Mouse (Mus musculus) heart, postnatal 25 days (tissue): ENCODE data around the gene Pik3c2g. TPM values are rescaled to one million over a fixed set of nuclear protein-coding genes. Genes with fewer than 3 reads are reported as not detected.
"Not testable (repeated sequence)": the region's sequence is repeated elsewhere in the genome, so short reads cannot be mapped to it uniquely, and the experiment has no call there.

Experiments
- DNase-seq: peaks from one replicate; pipeline ENCODE4 v3.0.0; 2022; ENCODE audit warnings: low spot score
- intact Hi-C: fragments of 180-260 bp; cut with DNase I; formaldehyde crosslinking; loops from one replicate; pipeline ENCODE4 v1.15.1; 2025
- total RNA-seq, 2 experiments: library from RNA; stranded (reverse); gene quantifications; 2 replicates each; pipeline ENCODE4 v1.2.3; 2021

Pik3c2g gene
- total RNA-seq, 2 experiments from 2014 or later: not detected

DNA sequence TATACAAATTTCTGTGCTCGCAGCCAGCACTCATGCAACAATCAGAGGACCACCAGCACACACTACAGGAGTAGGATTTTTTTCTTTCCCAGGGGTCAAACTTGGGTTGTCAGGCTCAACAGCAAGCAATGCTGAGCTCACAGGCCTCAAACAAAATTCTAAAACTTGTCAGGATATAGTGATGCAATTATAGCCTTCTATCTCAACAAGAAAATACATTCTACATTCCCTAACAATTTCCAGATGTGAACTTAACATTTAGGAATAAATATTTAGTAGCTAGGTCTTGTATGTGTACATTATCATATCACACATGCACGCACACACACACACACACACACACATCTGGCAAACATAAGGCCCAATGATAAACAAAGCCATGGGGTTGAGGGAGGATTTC lies 308.6 kb downstream of the Pik3c2g start:
- no peak for DNase-seq

DNA sequence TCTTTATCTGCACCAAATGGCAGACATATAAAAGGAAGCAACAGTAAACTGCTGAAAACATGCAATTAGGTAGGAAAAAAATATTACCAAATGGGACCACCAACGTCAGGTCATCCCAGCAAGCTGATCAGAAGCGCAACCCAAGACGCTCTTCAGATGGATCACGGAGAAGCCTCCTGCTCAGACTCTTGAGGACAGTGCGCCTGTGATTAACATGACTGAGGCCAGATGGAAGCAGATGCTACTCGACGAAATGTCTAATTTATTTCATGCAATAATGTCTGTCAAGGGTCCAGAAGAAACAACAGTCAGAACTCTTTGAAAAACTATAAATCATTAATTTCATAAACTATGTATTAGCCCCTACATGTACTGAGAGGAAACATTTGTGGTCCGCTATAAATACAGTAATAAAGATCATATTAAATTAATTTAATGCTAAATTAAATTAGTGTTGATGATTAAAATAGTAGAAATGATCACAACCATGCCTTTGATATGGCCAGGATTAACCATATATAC lies 312.7 kb downstream of the Pik3c2g start:
- no peak for DNase-seq
- intact Hi-C loops: no loop called here

More for the DNA sequence above, 308.6 kb downstream of the Pik3c2g start:
- intact Hi-C loops: no loop called here

DNA sequence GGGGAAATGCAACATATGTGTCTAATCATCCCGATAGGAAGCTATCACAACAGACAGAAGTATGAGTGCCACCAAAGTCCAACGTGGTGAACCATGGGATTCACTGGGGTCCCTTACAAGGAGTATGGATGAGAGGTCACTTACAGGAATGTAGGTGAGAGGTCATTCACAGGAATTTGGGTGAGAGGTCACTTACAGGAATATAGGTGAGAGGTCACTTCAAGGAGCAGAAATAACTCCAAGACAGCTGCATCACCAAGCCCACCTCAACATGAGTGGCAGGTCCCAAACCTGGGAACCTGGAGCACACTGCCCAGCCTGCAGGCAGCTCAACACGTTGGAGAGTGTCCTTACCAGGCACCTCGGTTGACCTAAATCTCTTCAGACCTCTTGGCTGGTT lies 314.8 kb downstream of the Pik3c2g start:
- intact Hi-C loops: no loop called here
- no peak for DNase-seq

DNA sequence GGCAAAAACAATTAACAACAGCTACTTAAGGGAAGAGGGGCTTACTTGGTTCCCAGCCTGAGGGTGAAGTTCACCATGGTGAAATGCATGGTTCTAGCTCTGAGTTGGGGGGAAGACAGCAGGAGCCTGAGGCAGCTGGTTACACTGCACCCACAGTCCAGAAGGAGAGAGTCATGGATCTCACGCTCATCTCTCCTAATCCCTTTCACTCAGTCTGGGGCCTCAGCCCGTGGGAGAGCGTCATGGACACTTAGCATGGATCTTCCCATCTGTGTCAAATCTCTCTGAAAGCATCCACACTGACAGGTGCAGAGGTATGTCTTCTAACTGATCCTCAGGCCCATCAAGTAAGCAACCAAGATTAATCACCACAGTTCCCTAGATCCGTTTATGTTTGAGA lies 320.1 kb downstream of the Pik3c2g start:
- DNase-seq: no peak
- intact Hi-C loops: no loop called here

DNA sequence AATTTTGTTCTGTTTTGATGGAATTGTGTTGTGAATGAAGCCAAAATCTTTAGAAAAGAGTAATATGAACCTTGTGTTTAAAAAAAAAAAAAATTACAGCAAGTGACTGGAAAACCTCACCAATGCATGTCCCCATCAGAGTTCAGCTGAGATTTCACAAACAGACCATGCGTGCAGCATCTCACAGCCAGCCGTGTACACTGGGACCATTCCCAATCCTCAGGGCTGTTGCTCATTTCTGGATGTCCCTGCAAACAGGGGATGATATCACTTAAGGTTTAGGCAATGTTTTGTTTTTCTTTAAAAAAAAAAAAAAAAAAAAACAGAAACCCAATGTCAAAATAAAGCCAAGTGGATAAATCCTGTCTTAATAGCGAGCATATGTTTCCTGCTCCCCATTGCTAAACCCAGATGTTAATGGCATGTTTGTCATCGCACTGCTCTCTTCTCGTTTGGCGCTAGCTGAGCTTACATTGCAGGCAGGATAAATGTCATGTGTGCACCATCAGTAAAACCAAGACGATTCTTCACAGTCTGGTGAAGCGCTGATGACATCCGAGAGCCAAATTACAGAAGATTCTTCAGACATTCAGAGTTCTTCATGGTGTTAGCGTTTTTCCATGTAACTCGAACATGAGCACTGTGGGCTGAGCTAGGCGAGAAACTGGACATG lies 322.1 kb downstream of the Pik3c2g start:
- DNase-seq: peak; percentile 31
- intact Hi-C loops: no loop called here

DNA sequence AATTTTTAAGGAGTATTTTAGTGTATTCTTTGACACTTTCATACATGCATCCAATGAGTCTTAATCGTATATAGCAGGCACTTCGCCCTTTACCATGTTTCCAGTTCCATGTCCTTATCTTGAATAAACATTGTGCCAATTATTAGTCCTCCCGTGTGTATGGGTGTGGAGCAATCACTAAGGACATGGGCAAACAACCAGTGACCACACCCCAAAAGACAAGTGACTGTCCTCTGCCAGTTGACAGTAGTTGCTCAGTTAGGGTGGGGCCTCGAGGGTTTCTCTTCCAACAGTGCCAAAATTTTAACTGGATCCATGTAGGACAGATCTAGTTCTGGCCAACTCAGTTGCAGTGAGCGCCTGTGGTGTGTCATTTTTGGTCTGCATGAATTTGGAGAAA lies 341.7 kb downstream of the Pik3c2g start:
- intact Hi-C loops: no loop called here
- no peak for DNase-seq

DNA sequence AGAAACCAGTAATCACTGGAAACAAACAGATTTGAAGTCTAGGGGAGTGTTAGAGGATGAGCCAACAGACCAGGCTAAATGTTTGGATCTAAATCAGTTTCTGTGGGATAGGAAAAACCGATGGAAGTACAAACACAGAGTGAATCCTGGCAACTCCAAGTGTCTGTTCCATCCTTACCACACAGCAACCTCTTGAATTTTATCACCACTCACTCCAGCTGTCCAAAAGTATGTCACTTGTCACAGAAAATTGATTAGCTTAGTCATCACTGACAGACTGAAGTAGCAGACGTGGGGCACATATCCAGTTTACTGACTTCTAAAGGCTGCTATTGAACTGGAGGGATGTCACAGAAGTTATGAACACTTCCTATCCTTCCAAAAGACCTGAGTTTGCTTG lies 347.8 kb downstream of the Pik3c2g start:
- no peak for DNase-seq
- intact Hi-C loops: no loop called here

DNA sequence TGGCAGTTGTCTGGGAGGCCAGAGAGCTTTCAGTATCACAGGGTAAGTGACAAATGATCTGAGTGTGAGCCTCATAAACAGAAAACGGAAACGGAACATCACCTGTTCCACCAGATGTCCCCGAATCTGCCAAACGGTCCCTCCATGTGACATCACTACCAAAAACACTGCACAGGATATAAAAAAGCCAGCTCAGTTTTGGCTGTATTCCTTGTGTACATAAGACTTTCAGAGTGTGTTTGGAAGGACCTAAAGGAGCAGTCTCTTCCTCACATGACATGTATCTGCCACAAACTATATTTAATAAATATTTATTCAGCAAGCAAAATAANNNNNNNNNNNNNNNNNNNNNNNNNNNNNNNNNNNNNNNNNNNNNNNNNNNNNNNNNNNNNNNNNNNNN lies 350.6 kb downstream of the Pik3c2g start:
- intact Hi-C loops, DNase-seq: not testable (repeated sequence)

DNA sequence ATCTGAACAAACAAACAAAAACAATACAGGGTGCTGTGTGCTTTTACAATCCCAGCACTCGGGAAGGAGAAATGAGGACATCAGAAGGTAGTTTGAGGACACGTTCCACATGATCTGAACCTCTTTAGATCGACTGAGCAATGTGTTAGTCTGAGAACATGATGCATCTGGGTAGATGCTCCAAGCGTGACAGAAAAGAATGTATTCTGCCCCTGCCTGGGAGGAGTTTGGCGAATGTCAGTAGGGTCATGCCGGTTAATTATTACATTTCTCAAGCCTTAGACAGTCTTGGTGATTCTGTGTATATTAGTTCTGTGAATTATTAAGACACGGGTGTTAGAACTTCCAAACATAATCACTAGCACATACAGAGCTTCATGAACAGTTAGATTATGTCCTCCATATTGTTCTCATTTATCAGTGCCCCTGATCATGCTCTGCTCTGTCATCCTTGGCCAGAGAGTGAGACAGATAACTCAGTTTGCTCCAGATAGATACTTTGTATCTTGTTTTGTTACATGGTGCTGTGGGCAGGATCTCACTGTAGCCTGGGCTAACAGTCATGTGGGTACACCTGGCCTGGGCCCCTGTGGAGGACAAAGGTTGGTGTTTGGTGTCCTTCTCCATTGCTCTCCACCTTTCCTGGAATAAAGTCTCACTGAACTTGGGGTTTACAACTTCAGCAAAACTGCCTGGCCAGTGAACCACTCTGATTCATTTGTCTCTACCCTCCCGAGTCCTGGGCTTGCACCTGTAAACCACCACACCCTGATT lies 360.3 kb downstream of the Pik3c2g start:
- DNase-seq: no peak

DNA sequence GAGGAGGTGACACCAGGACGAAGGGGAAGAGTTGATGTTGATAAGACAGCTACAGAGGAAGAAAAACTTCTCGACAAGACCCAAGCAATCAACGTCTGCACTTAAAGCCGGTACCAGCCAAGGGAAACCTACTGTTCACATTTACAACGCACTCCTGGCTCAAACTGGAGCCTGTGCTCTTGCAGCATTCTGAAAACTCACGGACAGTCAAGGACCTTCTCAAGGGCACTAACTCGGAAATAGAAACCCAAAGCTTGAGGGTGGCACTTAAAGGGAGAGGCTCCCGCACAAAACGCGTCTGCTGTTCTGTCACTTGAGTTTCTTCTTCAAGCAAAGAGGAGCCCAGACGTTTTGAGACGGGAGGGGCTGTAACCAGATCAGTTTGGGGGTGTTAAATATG lies 366.6 kb downstream of the Pik3c2g start:
- DNase-seq: no peak
- intact Hi-C loops: no loop called here

More for the DNA sequence above, 360.3 kb downstream of the Pik3c2g start:
- intact Hi-C loops: no loop called here

DNA sequence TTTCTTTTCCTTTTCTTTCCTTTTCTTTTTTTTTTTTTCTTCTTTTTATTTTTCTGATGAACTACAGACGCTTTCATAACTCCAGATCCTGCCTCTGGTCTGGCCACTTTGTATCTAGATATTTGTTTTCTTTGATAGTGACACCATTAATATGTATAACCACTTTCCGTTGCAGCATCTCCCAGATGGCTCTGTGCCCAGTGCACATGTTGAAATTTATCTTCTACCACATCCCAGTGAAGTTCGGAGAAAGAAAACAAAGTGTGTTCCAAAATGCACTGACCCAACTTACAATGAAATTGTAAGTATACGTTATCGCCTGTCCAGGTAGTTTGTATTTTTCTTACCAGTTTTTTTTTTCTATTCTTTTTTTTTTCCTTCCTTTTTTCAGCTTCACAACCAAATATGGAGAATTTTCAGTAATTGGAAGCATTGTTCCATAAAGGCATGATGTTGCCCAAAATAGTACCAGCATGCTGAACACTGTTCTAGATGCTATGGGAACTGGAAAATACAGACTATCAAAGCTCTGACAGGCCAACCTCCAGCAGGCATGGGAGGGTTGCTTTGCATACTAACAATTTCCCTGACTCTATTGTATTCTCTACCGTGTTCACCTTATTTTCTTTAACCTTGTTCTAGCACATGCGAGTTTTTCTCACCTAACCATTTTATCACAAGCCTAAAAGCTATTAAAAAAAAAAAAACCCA lies 370.7 kb downstream of the Pik3c2g start:
- intact Hi-C loops: no loop called here
- no peak for DNase-seq

DNA sequence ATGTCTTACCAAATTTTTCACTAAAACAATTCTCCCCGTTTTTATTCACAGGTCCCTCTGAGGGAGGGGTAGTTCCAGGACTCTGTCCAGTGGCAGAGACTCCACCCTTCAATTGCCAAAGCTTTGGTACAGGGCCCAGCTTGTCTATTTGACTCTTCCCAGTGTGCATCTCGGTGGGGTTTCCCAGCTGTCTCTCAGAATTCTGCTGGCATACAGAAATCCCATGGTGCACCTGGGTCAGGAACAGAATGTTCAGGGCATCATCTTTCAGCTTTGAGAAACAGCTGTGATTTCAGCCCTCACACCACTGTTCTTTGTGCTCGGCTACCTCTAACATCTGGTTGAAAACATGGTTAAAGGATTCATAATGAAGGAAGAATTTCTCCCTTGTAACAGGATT lies 376.8 kb downstream of the Pik3c2g start:
- DNase-seq: peak; percentile 5
- intact Hi-C loops: no loop called here

DNA sequence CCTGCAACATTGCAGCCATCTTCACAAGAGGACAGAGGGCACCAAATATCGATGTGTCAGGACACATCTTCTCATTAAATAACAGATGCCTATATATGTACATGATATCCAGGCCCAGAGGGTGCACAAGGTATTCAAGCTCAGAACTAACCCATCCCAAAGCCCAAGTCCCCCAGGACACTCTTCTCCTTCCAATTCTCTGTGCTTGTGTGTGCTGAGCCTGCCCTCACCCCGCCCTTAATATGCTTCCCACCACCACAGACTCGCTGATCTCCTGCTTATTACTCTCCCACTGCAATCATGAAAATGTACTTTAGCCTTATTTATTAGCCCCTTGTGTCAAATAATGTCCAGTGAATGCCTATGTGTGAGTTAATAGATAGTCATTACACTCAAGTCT lies 377.9 kb downstream of the Pik3c2g start:
- intact Hi-C loops: no loop called here
- DNase-seq: no peak

DNA sequence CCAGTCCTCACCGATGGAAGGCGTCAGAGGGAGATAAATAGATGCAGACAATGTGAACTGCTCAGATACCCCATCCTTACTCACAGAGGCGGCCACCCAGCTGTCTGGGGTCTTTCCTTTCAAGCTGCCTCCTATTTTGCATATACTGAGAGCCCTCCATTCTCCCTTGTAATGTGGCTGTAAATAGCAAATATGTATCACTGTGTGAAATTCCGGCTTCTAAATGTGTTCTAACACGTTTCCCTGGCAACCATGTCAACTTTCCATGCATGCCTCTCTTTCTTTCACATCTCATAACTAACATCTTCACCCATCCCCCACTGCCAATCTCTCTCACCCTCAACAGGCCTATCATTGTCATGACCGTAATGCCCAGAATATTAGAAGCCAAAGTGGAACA lies 379.7 kb downstream of the Pik3c2g start:
- intact Hi-C loops: no loop called here
- DNase-seq: no peak

DNA sequence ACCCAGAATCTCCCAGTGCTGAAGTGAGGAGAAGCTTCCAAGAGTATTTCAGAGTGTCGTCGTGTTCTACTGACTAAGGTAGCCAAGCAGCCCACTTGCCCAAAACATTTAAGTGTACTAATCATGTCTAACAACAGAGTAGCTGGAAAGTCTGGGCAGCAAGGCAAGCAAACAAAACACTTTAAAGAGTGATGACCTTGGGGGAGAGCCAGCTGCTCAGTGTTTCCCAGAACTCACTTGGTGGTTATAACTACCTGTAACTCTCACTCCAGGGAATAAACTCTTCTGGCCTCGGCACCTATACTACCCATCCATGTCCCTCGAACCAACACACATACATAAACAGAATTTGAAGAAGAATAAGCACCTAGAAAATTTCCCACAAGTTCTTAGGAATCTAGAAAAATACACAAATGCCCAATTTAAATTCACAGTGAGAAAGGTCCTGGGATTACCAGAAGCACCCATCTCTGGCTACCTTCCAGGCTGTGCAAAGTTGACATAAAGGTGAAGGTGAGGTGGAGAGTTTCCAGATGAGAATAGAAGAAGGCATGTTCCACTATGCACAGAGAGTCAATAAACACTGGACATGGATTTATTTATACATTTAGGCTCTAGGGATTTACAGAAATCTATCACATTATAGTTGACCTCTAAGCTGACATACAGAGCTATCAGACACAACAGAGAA lies 384.7 kb downstream of the Pik3c2g start:
- no peak for DNase-seq
- intact Hi-C loops: no loop called here

DNA sequence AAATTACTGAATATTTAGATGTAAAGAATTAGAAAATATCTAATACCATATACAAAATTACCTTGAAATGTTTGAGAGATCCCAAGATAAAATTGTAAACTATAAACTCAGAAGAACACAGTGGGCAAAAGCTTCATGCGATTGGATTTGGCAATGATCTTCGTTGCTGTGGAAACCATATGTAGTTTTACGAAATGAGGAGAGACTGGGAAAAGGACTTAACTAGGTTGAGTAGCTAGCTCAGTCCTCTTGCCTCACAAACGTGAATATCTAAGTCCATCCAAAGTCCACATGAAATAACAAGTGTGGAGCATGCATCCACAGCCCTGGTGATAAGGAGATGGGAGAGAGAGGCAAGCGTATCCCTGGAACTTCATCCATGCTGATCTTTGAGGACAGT lies 387.6 kb downstream of the Pik3c2g start:
- intact Hi-C loops: no loop called here
- DNase-seq: no peak

DNA sequence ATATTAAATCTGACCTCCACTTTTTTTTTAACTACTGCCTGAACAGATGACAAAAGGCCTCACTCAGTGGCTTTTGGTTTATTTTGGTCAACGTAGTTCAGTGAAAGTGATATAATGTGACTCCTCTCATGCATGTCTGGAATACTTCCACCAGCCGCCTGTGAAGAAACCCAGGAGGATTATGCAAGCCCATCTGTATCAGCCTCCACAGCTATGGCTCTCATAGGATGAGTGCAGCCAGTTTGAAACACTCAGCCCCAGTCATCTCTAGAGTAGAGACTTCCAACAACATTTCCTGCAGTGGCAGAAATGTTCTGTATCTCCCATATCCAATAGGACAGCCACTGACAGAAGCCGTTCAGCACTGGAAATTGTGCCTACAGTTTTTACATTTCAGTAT lies 391.1 kb downstream of the Pik3c2g start:
- DNase-seq: no peak
- intact Hi-C loops: no loop called here

DNA sequence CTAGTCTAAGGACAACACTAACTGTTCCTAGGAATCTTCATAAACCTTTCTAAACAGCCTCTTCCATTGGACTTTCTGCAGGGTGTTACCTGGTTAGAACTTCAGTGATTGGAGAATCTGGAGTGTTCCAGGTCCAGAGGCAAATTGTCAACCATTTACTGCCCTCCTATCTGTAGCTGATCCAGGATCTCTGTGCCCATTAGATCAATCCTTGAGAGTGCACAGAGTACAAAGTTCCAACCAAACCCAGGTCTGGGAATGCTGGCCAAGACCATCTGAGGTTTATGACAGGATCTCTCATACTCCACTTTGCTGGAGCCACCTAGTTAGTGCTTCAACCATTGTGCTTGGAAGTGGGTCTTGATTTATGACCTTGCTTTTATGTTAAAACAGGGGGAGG lies 394.0 kb downstream of the Pik3c2g start:
- DNase-seq: no peak
- intact Hi-C loops: no loop called here

DNA sequence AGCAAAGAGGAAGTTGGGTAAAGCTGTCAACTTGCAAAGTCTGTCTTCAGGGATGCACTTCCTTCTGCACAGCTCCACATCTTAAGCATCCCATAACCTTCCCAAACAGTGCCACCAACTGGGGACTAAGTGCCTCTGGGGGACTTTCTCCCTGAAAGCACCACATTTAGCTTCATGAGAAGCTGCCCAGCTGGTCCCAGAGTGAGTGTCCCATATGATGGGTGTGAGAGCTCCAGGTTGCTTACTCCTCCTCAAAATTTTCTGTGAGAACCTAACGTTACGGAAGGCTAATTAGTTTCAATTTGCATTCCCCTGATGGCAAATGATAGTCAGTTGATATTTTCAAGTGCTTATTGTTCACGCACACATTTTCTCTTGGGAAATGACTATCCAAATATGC lies 397.0 kb downstream of the Pik3c2g start:
- intact Hi-C loops: no loop called here
- no peak for DNase-seq

DNA sequence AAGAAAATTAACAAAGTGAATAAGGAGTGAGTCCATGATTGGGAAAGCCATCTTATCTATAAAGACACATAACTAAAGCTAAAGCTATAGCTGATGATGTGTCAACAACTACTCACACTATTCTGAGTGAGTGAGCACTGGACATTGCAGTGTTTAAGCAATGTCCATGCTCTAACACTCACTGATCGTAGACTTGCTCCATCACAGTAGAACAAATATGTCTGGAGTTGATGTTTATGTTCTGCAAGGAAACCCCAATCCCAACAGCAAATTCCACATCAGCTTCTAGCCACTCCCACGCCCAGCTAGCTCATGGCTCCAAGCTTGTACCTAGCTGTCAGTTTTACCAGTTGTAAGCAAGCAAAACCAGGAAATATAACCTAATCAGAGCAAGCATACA lies 399.5 kb downstream of the Pik3c2g start:
- DNase-seq: no peak
- intact Hi-C loops: no loop called here
